Mouse (Mus musculus) heart, embryonic 12.5 days (tissue): ENCODE measurements around the gene Tec. TPM values are rescaled to one million over a fixed set of nuclear protein-coding genes. Genes with fewer than 3 reads are reported as not detected.

Experiments
- ATAC-seq: fragments of 200-750 bp; cut with Nextera tagmentation; 2 replicates; pipeline ENCODE4 v1.8.0; 2017; ENCODE audit warnings: moderate TSS enrichment, moderate library complexity; ENCODE audit not compliant: insufficient number of reproducible peaks, low FRiP score
- H3K27ac ChIP-seq: fragments of 300-500 bp; sonication (generic); 2 replicates; pipeline ENCODE4 v1.5.1; 2016; ENCODE audit warnings: mild to moderate bottlenecking, moderate library complexity; ENCODE audit not compliant: poor library complexity, severe bottlenecking
- H3K27me3 ChIP-seq: fragments of 300-500 bp; sonication (generic); replicated peaks from 2 replicates; pipeline ENCODE4 v1.6.1; 2016; ENCODE audit warnings: mild to moderate bottlenecking, moderate library complexity
- H3K36me3 ChIP-seq: fragments of 300-500 bp; sonication (generic); 2 replicates; pipeline ENCODE4 v1.6.1; 2016; ENCODE audit warnings: mild to moderate bottlenecking, moderate library complexity
- H3K4me1 ChIP-seq: fragments of 300-500 bp; sonication (generic); replicated peaks from 2 replicates; pipeline ENCODE4 v1.6.1; 2016; ENCODE audit warnings: mild to moderate bottlenecking
- H3K4me2 ChIP-seq: fragments of 300-500 bp; sonication (generic); 2 replicates; pipeline ENCODE4 v1.6.1; 2016; ENCODE audit warnings: mild to moderate bottlenecking, moderate library complexity
- H3K4me3 ChIP-seq: fragments of 300-500 bp; sonication (generic); 2 replicates; pipeline ENCODE4 v1.5.1; 2016; ENCODE audit warnings: mild to moderate bottlenecking
- H3K9ac ChIP-seq: fragments of 300-500 bp; sonication (generic); 2 replicates; pipeline ENCODE4 v1.6.1; 2016; ENCODE audit warnings: mild to moderate bottlenecking, moderate library complexity
- H3K9me3 ChIP-seq: fragments of 300-500 bp; sonication (generic); replicated peaks from 2 replicates; pipeline ENCODE4 v1.6.1; 2016; ENCODE audit warnings: mild to moderate bottlenecking, moderate library complexity
- WGBS: fragments of 180-500 bp; shearing (Covaris S2); methylation state at CpG from one replicate; pipeline ENCODE4 v1.1.7; 2016; 5-methylcytosine and 5-hydroxymethylcytosine counted together
- polyA plus RNA-seq: library from polyadenylated mRNA; unstranded; fragments of >200 nt; fragmentation: Nextera tagmentation; extraction: Ambion mirVana; gene quantifications from 2 replicates; pipeline ENCODE4 v1.2.1, GENCODE M21; 2016

Gene Tec
- polyA plus RNA-seq, 1 experiment from 2014 or later: 17.1 TPM

DNA sequence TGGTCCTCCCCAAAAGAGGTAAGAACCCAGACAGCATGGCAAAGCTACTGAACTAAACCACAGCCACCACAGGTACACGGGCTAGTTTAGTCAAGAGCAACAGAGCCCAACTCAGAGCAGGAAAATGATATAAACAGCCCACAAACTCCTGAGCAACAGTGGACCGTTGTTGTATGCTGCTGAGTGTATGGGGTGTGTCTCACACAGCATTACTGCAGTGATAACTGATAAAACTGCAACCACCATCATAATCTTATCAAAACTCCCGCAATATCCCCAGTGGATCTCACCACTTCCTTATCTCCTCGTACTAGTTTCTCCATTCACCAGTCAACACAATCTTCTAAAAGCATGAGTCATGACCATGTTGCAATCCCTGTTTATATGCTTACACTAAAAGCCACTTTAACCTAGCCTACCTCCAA, 16.6 kb downstream of the Tec start:
- no peak overlapping the region for H3K27ac ChIP-seq
- no peak overlapping the region for H3K9ac ChIP-seq
- peaks cover 52% of the 10 kb centered on the region for H3K4me1 ChIP-seq
- no peaks in the 10 kb centered on the region for H3K36me3 ChIP-seq
- 26% methylated on average over 4 of the region's 4 CpGs for WGBS
- no peak for ATAC-seq
- H3K27me3 ChIP-seq: no peaks in the 10 kb centered on the region
- no peak overlapping the region for H3K4me3 ChIP-seq
- no peak overlapping the region for H3K4me2 ChIP-seq
- no peaks in the 10 kb centered on the region for H3K9me3 ChIP-seq

DNA sequence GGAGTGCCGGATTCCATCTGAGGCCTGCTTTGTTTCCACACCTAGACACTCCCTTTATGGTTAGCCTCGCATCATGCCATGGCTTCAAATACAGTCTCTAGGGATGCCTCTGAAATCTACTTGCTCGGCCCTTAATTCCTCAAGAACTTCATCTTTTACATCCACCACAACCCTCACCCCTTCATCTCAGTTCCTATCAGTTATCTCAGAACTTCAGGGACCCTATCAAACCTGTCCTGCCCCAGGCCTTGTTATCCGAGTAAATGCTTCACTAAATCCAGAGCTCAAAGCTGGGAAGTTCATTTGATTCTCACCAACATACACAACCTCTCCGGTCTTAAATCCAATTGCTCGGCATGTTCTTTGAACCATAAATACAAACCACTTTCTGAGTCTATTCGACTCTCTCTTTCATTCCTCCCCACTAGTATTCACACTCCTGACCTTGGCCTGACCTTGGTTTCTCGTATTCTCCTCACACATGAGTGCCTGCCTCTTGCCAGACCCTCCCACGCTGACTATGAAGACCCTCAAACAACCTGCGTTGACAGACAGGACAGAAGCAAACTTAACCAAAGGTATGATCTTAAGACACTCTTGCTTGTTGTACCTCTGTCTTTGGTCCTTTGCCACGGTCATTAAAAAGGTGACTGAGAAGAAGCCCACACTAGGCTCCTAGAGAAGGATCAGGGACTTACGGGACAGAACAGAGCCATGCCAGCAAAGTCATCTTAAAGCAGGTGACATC, 17.2 kb downstream of the Tec start:
- Histone ChIP-seq H3K4me1 (peaks cover 50% of the 10 kb centered on the region), H3K4me3 (no peak overlapping the region), H3K9me3 (no peaks in the 10 kb centered on the region), H3K36me3 (no peaks in the 10 kb centered on the region), H3K27ac (no peak overlapping the region), H3K27me3 (no peaks in the 10 kb centered on the region), H3K9ac (no peak overlapping the region), H3K4me2 (no peak overlapping the region)
- ATAC-seq: no peak
- 77% methylated on average over 12 of the region's 12 CpGs for WGBS

DNA sequence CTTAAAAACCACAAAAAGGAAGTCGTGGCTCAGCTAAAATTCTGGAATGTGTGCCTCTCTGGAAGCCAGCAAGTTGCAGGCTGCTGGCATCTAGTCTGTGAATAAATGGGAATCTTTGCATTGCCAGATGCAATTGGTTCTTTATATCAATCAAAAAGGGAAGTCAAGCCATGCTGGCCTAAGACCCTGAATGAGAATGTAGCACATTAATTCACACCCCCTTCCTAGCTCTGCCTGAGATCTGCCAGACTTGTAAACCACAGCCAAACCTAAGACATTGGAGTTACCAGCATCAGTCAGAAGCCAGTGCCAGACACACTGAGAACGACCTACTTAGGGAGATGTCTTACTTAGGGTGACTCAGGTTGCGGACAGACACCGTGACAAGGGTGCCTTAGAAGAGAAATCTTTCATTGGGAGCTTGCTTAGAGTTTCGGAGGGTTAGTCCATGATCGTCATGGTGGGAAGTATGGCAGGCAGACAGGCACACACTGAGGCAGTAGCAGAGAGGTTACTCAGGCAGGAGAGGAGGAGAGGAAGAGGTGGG, 19.3 kb downstream of the Tec start:
- H3K4me2 ChIP-seq: no peak overlapping the region
- no peak overlapping the region for H3K4me3 ChIP-seq
- H3K27me3 ChIP-seq: no peaks in the 10 kb centered on the region
- H3K4me1 ChIP-seq: peaks cover 55% of the 10 kb centered on the region
- H3K36me3 ChIP-seq: no peaks in the 10 kb centered on the region
- H3K27ac ChIP-seq: no peak overlapping the region
- WGBS: 77% methylated on average over 6 of the region's 6 CpGs
- no peak overlapping the region for H3K9ac ChIP-seq
- H3K9me3 ChIP-seq: no peaks in the 10 kb centered on the region
- ATAC-seq: no peak

DNA sequence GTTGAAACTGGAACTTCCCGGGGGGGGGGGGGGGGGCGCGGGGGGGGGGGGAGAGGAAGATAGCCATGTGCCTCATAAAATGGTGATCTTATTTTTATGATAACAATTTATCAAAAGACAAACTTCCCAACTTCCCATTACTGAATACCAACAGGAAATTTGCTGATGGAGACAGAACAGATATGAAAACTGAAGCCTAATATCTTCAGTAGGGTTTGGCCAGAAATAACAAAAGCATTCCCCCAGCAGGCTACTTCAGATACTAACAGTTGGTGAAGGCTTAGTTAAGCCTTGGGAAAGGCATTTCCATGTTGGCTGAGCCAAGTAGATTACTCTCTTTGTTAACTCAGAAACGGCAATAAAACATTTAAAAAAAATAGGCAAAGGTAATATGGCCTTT, 21.6 kb downstream of the Tec start:
- peak; percentile 54 for ATAC-seq
- Histone ChIP-seq H3K27me3 (no peaks in the 10 kb centered on the region), H3K27ac (no peak overlapping the region), H3K4me3 (no peak overlapping the region), H3K9me3 (no peaks in the 10 kb centered on the region), H3K9ac (no peak overlapping the region), H3K4me2 (no peak overlapping the region), H3K36me3 (no peaks in the 10 kb centered on the region), H3K4me1 (peaks cover 54% of the 10 kb centered on the region)
- WGBS: 37% methylated on average over 1 of the region's 4 CpGs

DNA sequence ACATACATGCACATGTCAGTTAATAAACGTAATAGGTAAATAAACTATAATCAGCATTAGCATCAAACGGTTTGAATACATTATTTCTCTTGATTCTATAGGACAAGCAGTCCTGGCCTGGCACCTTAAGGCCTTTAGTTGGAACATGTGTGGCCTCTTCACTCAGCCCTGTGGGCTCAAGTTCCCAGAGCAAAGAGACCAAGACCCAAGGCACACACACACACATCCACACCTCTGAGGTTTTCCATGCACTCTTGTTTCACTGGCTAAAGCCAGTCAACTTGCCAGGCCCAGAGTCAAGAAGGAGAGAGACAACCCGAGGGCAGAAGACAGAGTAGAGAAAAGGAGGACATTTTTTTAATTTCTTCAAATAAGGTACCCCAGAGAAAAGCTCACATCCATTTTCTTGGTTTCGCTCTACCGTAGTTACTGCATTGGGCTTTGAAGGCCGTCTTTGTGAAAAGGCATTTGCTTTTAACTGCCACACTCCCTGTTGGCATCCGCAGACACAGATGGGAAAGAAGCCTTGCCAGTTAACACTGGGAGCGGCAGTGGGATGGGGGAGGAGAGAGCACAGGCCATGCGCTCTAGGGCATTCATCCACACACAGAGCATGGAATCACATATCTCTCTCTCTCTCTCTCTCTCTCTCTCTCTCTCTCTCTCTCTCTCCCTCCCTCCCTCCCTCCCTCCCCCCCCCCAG, 22.2 kb downstream of the Tec start:
- H3K27ac ChIP-seq: peak overlapping the region; percentile 67
- no peaks in the 10 kb centered on the region for H3K27me3 ChIP-seq
- H3K36me3 ChIP-seq: no peaks in the 10 kb centered on the region
- 52% methylated on average over 9 of the region's 9 CpGs for WGBS
- H3K9ac ChIP-seq: no peak overlapping the region
- H3K4me2 ChIP-seq: peak overlapping the region; percentile 1; the same call in 1 of the 2 replicates
- peaks cover 48% of the 10 kb centered on the region for H3K4me1 ChIP-seq
- H3K9me3 ChIP-seq: peaks cover under 1% of the 10 kb centered on the region; the same call in 1 of the 2 replicates
- H3K4me3 ChIP-seq: no peak overlapping the region
- peak; percentile 82 for ATAC-seq

DNA sequence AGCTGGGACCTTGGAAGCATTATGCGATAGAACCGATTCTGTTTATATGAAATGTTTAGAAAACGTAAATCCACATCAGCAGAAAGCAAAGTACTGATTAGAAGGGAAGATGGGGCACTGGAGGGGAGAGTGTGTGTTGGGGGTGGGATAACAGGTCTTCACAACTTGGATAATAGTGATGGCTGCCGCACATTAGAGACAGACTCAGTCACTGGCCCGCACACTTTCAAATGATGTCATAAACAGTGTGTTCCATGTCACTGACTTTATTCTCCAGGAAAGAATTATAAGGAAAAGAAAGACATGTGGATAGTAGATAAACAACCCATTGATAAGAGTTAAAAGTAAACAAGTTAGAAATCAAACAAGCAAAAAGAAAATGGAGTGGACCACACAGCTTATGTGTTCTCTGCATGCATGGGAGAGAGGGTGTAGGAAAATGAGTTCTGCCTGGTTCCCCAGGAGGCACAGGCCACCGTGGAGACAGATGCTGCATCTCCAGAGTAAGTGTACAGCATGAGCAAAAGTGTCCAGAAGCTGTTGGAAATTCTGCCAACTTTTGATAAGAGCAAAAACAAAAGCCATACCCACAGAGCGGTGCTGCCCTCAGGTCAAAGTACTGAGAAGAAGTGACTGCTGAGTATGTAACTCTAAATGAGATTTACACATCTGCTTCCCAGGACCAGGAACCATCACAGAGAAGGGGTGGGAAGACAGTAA, 23.3 kb downstream of the Tec start:
- H3K36me3 ChIP-seq: no peaks in the 10 kb centered on the region
- 66% methylated on average over 7 of the region's 7 CpGs for WGBS
- no peak overlapping the region for H3K4me2 ChIP-seq
- H3K4me1 ChIP-seq: peaks cover 44% of the 10 kb centered on the region
- H3K27me3 ChIP-seq: no peaks in the 10 kb centered on the region
- peaks cover 5% of the 10 kb centered on the region for H3K9me3 ChIP-seq
- no peak overlapping the region for H3K4me3 ChIP-seq
- no peak for ATAC-seq
- H3K27ac ChIP-seq: no peak overlapping the region
- H3K9ac ChIP-seq: no peak overlapping the region

DNA sequence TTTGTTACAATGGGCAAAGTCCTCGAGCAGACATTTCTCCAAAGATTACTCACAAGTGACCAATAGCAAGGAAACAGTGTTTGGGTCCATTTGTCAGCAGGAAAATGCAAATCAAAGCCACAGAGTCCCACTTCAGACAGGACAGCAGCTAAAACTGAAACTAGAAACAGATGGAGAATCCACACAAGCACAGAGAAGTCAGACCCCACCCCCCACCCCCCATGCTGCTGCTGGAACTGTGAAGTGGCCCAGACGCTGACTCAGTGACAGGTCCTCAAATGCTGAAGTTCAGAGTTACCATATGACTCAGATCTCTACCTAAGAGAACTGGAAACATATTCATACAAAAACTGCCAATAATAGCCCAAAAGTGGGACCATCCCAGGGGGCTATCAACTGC, 24.0 kb downstream of the Tec start:
- Histone ChIP-seq H3K4me3 (no peak overlapping the region), H3K9ac (no peak overlapping the region), H3K27me3 (no peaks in the 10 kb centered on the region), H3K9me3 (peaks cover 5% of the 10 kb centered on the region), H3K4me2 (no peak overlapping the region), H3K4me1 (peaks cover 44% of the 10 kb centered on the region), H3K36me3 (no peaks in the 10 kb centered on the region), H3K27ac (no peak overlapping the region)
- WGBS: 17% methylated on average over 2 of the region's 2 CpGs
- no peak for ATAC-seq

DNA sequence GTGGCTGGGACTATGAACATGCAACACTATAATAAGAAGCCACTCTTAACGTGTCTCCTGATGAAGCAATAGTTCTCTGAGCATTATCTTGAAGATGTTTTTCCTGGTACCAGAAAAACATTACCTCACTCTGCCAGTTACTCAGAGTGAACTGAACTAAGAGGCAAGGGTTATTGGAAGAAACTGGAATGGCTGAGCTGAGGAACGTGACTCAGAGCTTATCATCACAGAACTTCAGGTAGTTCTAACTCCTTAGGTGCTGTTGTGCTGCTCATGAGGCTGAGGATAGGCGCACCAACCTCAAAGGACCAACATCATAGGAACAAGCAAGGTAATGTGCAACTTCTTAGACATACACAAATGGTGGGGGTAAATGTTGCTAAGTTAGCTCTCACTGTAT, 28.6 kb downstream of the Tec start:
- WGBS: 68% methylated on average over 3 of the region's 3 CpGs
- Histone ChIP-seq H3K4me2 (no peak overlapping the region), H3K27me3 (no peaks in the 10 kb centered on the region), H3K4me3 (no peak overlapping the region), H3K9ac (no peak overlapping the region), H3K9me3 (peaks cover 5% of the 10 kb centered on the region), H3K36me3 (no peaks in the 10 kb centered on the region), H3K27ac (no peak overlapping the region), H3K4me1 (peaks cover 14% of the 10 kb centered on the region)
- no peak for ATAC-seq

DNA sequence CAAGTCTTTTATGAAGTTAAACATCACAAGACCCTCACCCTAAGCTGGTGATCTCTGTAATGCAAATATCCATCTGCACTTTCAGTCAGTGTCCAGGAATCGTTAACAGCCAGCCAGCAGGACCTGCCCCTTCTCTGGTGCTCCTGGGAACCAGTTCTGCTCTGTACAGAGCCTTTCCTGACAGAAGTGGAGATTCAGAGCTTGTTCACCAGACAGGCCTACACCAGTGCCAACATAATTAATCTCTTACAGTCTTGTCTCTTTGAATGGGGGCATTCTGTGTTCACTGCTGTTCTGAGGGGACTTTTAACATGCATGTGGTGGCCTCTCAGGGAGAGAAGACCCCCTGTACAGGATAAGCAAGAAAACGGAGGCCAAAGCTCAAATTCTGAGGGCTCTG, 29.3 kb downstream of the Tec start:
- Histone ChIP-seq H3K27ac (no peak overlapping the region), H3K36me3 (no peaks in the 10 kb centered on the region), H3K9me3 (peaks cover 5% of the 10 kb centered on the region), H3K27me3 (no peaks in the 10 kb centered on the region), H3K4me3 (no peak overlapping the region), H3K4me2 (no peak overlapping the region), H3K9ac (no peak overlapping the region), H3K4me1 (peaks cover 7% of the 10 kb centered on the region)
- no peak for ATAC-seq
- WGBS: 65% methylated on average over 2 of the region's 2 CpGs

DNA sequence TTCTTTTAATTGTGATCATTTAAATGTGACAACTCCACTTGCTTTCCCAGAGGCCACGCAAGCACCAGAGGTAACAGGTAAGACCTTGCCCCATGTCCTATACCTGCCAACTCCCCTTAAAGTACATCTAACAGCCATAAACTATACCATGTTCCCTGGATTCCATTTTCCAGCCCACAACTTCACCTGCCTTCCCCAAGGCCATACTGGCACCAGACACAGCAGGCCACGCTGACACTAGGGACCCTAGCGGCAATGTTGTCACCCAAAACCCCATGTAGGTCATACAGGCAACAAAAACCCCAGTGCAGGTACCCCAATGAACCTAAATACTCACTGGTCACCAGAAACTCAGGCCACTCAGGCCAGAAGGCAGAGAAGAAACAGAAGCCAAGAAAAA, 32.6 kb downstream of the Tec start:
- no peak for ATAC-seq
- Histone ChIP-seq H3K4me1 (peaks cover 4% of the 10 kb centered on the region; the same call in 1 of the 2 replicates), H3K9me3 (peaks cover under 1% of the 10 kb centered on the region; the same call in 1 of the 2 replicates), H3K27ac (no peak overlapping the region), H3K4me3 (no peak overlapping the region), H3K27me3 (no peaks in the 10 kb centered on the region), H3K9ac (no peak overlapping the region), H3K36me3 (no peaks in the 10 kb centered on the region), H3K4me2 (no peak overlapping the region)
- WGBS: 90% methylated on average over 3 of the region's 3 CpGs
